Mouse (Mus musculus): ENCODE measurements around the gene Arid1b. TPM values are rescaled to one million over a fixed set of nuclear protein-coding genes. Genes with fewer than 3 reads are reported as not detected.

Gene Arid1b
- 138 to 150 TPM (median 146 TPM) in 4 replicates for total RNA-seq (2023; ENCODE audit: inconsistent age)

GRCm38 (mm10) chr17:4993840-4994503 is at the start of gene Arid1b:
Gene Arid1b (plus strand): TSS chr17:4994332.

